Mouse (Mus musculus): Measurements from ENCODE around the gene Pramef20. TPM values are rescaled to one million over a fixed set of nuclear protein-coding genes. Genes with fewer than 3 reads are reported as not detected.

The Pramef20 gene
- polyA plus RNA-seq, 1 experiment from 2014 or later: not detected

Other genes starting within 250 kb of the Pramef20 start
- gene Oog3, start 215.3 kb downstream of the Pramef20 start, polyA plus RNA-seq (2015; fragmentation: Nextera tagmentation; extraction: Ambion mirVana): not detected in 2 replicates
- gene Oog2, start 187.2 kb downstream of the Pramef20 start, polyA plus RNA-seq (2015; fragmentation: Nextera tagmentation; extraction: Ambion mirVana): not detected in 2 replicates
- not detected in 2 replicates for gene C87977, start 164.6 kb downstream of the Pramef20 start, polyA plus RNA-seq (2015; fragmentation: Nextera tagmentation; extraction: Ambion mirVana)
- not detected in 2 replicates for gene Pramel5, start 97.4 kb downstream of the Pramef20 start, polyA plus RNA-seq (2015; fragmentation: Nextera tagmentation; extraction: Ambion mirVana)
- not detected in 2 replicates for gene Gm13128, start 47.7 kb downstream of the Pramef20 start, polyA plus RNA-seq (2015; fragmentation: Nextera tagmentation; extraction: Ambion mirVana)
- gene Gm13119, start 20.0 kb downstream of the Pramef20 start, polyA plus RNA-seq (2015; fragmentation: Nextera tagmentation; extraction: Ambion mirVana): not detected in 2 replicates
- not detected in 2 replicates for gene Pramef12, start 30.5 kb upstream of the Pramef20 start, polyA plus RNA-seq (2015; fragmentation: Nextera tagmentation; extraction: Ambion mirVana)
- gene 1700012P22Rik, start 60.8 kb upstream of the Pramef20 start, polyA plus RNA-seq (2015; fragmentation: Nextera tagmentation; extraction: Ambion mirVana): 0.18 TPM in 1 of 2 replicates, not detected in the other
- gene Gm9944, start 75.4 kb upstream of the Pramef20 start, polyA plus RNA-seq (2015; fragmentation: Nextera tagmentation; extraction: Ambion mirVana): not detected in 2 replicates
- not detected in 2 replicates for gene Aadacl3, start 85.8 kb upstream of the Pramef20 start, polyA plus RNA-seq (2015; fragmentation: Nextera tagmentation; extraction: Ambion mirVana)
- gene 9430007A20Rik, start 141.9 kb upstream of the Pramef20 start, polyA plus RNA-seq (2015; fragmentation: Nextera tagmentation; extraction: Ambion mirVana): not detected in 2 replicates
- not detected in 2 replicates for gene Gm13124, start 187.2 kb upstream of the Pramef20 start, polyA plus RNA-seq (2015; fragmentation: Nextera tagmentation; extraction: Ambion mirVana)
- not detected in 2 replicates for gene Aadacl4, start 235.8 kb upstream of the Pramef20 start, polyA plus RNA-seq (2015; fragmentation: Nextera tagmentation; extraction: Ambion mirVana)